Mouse (Mus musculus) hindlimb bud, embryonic 11.5 days (tissue): Measurements from ENCODE around the gene Tspear.

ENCODE experiments used
- DNase-seq: peaks from one replicate; pipeline ENCODE4 v3.0.0-alpha.2; 2012; ENCODE audit warnings: low read depth, low spot score; ENCODE audit errors: extremely low spot score

Gene Tspear

DNA sequence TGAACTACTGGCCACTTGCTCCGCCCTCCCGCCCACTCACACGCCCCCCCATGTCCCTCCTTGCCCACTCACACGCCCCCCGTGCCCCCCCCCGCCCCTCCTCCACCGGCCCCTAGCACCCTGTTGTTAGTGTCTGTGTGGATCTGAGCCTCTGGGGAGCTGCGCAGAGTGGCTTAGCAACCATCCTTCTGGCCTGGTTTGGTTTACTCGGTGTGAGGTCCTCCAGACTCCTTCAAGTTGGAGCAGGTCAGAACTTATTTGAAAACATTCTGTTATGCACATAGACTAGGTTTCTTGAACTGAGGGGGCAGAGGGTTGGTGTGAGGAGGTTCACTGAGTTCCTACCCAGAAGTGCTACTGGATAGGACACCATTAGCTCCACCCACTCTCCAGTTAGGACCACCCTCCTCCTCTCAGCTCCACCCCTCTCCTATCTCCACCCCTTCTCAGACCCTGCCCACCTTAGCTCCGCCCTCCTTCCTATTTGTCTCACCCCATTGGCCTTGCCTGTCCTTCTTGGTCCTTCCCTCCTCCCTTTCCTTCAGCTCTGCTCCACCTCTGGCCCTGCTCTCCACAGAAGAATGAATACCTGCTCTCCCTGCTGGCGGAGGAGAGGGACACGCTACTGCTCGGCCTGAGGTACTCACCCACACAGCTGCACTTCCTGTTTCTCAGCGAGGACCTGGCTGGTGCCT is 177.8 kb downstream of the Tspear start:
- peak; percentile 18 for DNase-seq

DNA sequence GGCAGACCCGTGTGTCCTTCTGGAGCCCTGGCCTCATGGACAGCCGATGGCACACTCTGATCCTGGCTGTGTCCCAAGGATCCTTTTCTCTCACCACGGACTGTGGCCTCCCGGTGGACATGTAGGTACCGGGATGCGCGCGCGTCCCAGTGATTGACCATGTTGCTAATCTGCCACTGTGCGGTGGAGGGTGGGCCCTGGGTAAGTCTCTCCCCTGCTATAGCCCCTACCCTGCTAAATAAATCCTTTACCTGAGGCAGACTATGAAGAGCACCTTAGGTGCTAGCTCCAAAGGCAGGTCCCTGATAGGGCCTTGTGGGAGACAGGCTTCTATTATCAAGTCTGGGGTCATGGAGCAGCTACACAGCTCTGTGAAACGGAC is 178.4 kb downstream of the Tspear start:
- no peak for DNase-seq

DNA sequence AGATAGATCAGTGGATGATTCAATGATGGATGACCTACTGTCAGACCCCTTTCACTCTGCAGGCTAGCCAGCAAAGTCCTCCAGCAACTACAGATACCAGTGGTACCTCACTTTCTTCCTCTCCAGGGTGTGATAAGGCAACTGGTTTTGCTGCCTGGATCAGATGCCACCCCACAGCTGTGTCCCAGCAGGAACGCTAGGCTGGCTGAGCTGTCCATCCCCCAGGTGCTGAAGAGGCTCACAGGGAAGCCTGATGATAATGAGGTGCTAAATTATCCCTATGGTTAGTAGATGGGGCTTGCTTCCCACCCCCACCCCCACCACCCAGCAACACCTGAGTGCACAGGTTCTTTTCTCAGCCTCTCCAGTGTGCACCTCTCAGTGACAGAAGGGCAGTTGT is 181.2 kb downstream of the Tspear start:
- DNase-seq = no peak

DNA sequence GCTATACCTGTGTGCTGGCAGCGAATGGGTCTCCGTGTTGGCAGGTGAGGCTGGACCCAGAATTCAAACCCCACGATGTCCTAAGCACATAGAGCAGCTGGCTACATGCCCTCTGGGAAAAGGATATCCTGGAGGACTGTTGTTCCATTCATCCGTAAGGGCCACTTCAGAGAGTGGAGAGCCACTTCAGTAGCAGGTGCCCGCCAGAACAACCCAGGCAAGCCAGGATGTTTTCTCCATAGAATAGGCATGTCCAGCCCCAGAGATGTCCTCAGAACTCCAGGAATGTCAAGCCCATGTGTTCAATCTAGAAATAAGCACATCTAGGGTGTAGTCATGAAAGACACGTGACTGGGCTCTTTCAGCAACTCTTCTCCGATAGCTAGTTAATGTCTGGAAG is 183.3 kb downstream of the Tspear start:
- DNase-seq = no peak

DNA sequence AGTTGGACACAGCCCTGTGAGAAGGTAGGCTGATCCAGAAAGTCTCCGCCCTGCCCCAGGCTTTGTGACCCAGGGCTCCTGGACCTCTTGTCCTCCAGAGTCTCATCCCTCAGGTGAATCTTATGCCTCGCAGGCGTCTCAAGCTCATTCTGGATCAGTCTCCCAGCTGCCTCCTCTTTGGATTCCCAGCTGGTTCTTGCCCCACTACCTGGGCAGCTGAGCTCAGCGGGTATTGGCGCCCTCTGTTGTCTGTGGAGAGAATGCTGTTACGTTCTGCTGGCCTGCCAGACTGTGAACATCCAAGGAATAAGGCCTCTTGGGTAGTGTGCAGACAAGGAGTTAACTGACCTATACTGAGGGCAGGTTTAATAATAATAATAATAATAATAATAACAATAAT is 192.6 kb downstream of the Tspear start:
- no peak for DNase-seq

DNA sequence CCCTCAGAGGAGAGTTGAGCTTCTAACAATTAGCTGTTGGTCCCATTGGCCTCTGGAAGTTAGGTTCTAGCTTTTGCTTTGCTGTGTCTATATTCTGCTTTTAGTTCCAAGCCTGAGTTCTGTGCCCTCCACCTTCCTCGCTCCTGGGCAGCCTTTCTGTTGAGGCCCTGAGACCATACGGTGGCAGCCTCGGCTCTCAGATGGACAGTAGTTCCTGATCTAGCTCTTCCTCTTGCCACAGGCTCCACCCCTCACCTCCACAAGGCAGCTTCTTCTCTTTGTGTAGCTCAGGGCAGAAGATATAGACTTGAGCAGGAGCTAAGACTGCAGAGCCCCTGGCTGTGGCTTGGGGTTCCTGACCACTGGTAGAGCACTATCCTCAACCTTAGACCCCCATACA is 193.9 kb downstream of the Tspear start:
- DNase-seq = no peak

DNA sequence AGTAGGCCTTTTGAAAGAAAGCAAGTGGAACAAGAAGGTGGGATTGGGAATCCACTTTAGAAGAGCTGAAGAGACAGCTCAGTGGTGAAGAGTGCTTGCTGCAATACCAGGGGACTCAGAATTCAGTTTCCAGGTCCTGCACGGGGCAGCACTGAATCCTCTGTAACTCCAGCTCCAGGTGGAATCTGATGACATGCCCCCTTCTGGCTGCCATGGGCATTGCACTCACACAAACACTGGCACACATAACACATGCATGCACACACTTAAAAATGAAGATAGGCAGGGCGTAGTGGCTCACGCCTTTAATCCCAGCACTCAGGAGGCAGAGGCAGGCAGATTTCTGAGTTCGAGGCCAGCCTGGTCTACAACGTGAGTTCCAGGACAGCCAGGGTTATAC is 196.2 kb downstream of the Tspear start:
- DNase-seq = no peak

DNA sequence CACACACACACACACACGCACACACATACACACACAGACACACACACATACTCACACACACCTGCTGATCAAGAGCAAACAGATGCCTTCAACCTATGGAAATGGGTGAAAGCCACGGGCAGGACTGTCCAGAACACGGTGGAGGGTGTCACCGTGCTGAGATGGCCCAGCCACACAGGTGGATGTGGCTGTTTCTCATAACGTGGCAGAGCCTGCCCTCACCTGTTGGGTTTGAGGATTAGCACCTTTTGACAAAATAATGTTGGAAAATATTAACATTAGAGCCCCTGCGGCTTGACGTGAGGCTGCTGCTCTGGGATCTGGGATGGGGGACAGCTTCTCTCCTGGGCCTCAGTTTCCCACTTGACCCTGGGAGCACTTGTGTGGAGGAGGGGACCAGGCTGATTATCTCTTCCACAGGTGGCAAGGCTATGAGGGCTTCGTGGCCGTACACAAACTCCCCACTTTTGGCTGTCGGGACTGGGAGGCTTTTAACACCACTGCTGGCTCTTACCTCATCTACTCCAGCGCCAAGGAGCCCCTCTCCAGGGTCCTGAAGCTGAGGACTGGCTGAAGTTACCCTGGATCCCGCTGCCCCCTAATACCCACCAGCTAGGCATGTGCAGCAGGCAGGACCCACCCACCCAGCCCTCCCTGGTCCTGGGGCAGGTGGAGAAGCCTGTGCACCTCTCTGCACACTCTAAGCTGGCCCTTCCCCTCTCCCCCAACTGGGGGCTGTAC is 199.8 kb downstream of the Tspear start:
- no peak for DNase-seq

DNA sequence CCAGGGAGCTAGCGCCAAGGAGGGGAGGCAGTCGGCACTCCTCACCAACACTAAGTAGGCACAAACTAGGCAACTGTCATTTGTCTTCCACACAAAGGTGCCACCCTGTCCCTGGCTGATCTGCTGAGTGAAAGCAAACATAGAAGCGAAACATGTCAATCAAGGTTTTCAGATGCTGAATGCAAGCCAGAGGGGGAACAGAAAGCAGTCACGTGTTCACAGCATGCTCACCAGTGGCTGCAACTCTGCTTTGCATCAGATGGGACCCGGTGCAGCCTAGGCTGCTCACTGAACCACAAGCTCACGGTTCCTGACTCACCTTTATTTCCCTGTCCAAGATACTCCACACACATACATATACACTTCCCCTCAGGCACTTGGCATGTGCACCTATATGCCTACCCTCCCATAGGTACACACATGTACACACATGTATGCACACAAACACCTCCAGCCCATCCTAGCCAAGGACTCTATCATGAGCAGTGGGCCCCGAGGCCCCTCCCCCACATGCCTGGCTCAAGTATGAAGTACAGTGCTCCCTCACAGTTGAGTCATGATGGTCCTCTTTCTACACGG is 204.7 kb downstream of the Tspear start:
- DNase-seq = no peak

DNA sequence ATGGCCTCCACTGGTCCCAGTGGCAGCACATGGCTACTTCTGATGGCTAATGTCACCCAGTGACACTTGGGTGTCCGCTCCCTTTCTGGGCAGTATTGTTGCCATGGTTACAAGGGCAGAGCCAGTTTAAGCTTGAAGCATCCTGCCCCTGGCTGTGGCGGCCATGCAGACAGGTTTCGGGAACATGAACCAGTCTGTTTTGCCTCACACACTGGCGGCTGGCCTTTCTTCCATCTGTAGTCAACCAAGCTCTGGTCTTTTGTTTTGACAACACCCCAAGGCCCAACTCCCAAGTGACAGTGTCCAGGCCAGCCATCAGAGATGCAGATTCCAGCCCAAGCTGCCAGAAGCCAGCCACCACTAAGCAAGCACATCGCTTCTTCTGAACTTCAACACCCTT is 209.2 kb downstream of the Tspear start:
- no peak for DNase-seq

DNA sequence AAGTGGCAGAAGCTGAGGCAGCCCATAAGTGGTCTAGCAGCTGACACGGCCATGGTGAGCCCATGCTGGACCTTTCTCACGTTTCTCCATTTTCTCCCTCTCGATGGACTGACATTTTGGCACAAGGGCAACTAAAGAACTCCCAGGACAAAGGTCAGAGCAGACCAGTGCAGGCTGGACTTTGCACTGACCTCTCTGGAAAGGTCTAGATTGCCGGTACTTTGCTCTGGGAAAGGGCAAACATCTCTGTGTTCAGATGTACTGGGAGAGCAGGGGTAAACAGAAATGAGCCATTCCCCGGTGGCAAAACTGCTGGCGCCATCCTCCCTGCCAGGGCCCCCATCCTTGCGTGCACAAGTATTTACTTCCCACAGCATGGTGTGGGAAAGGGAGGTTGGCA is 213.8 kb downstream of the Tspear start:
- no peak for DNase-seq

DNA sequence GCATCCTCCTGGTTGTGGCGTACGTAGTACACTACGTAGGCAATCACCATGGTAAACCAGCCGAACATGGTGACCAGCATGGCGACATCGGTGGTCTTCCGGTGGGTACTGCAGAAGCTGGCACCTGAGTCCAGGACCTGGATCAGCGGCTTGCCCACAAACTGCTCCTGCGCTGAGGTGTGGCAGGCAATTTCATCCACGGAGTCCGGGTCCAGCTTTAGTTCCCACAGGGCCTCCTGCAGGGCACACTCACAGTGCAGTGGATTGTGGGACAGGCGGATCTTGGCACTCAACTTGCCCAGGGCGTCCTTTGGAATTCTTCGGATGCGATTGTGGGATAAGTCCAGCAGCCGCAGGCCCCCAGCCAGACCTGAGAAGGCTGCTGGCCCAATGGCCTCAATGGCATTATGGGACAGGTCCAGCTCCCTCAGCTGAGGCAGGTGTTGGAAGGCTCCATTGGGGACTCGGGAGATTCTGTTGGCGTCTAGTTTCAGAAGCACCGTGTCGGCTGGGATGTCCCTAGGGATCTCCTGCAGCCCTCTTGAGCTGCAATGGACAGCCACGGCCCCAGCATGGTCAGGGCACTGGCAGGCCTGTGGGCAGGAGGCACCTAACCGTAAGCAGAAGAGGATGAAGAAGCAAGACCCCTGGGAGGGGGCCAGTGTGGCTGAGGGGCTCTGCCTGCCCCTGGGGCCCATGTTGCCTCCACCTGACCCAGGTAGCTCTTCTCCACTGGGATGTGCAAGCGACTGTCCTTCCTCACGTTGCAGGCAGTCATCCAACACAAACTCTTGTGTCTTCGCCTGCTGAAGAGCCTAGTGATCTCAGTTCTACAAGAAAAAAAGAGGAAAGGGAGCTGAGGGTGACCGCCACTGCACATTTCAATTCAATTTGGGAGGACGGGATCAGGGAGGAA is 214.8 kb downstream of the Tspear start:
- no peak for DNase-seq

DNA sequence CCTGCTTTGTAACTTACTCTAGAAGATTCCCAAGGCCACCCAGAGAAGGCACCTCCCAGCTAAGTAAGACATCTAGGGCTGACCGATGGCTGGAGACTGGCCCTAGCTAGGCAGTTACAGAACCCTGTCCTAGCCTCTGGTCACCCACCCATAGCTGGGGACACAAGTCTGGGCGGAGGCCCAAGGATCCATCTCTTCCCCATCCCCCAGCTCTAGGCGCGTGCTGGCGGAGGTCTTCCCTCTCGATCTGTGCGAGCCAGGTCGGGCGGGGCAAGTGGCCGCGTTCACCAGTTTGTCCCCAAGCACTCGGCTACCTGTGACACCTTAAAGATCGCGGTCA is 215.5 kb downstream of the Tspear start:
- no peak for DNase-seq

DNA sequence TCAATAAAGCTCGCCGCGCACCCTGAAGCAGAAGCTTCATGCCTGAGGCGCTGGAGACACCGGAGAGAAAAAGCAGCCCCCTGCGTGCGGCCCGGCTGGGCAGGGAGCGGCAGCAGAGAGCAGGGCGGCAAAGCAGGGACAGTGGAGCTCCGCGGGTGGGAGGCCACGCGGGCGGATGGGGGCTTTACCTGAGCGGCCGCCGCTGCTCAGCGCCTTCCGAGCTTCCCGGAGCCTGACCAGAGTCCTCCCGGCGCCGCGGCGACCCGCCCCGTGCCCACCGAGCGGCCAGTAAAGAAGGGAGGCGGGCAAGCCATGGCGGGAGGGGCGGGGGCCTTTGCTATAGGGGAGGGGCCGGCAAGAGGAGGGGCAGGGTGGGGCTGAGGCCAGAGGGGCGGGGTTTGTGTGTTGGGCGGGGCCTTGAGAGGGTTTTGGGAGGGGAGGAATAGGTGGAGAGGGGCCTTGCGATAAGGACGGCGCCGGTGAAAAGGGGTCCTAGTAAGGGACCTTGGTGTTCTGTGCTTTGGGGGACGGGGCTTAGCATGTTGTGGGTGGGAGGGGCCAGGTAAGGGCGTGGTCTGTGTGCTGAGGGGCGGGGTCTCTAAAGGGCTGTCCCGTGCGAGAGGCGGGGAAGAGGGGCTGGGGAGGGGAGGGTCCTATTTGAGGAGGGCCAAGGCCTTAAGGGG is 216.0 kb downstream of the Tspear start, which contains the start of gene Lrrc3:
Gene Lrrc3, minus strand, starts transcription at position 326 of the 683 bp plus-strand sequence.
- no peak for DNase-seq

DNA sequence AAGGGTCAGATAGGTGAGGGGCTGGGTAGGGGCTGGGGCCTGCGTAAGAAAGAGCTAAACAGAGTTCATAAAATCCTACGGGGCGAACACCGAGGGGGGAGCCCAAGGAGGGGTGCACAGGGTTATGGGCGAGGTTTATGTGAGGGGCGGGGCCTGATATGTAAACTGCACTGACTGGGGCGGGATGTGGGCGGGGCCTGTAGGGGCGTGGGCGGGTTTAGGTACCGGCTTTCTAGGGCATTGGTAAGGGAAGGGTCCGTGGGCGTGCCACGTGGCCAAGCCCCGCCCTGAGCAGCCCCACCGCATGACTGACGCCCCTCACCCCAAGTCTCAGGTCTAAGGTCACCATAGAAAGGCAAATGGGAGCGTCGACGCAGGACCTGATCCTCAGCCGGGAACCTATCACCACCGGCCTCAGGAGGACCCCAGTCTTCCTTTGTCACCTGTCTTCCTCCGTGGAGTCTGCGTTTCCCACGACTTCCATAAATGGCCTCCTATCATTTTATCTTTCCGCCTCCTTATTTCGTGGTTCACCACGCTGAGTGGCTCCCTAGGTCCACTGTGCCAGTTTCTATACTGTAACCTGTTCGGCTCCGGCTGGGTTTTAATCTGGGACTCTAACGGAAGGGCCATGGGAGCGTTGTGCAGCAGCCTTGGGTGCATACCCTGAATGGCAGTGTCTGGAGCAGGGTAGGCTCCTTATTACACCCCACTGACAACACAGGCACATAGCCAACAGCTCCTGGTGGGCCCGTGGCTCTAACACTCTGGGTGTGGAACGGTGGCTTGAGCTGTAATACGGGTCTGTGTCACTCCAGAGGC is 216.7 kb downstream of the Tspear start:
- DNase-seq = no peak

DNA sequence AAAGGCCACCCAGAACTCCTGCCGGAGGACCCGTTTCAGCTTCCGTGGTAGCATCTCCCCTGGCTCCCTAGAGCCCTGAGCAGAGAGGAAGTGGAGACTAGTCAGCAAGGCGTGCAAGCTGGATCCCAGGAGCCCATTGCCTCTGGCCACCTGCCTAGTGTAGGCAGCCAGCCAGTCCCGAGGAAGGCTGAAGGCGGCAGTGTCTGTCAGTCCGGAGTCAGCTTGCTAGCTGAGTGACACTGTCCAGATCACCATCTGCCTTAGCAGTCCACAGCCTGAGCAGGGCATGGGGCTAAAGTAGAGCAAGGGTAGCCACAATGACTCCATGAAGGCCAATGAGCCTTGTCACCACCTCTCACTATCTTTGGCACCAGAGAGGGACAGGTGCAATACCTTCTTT is 226.2 kb downstream of the Tspear start:
- DNase-seq = no peak

DNA sequence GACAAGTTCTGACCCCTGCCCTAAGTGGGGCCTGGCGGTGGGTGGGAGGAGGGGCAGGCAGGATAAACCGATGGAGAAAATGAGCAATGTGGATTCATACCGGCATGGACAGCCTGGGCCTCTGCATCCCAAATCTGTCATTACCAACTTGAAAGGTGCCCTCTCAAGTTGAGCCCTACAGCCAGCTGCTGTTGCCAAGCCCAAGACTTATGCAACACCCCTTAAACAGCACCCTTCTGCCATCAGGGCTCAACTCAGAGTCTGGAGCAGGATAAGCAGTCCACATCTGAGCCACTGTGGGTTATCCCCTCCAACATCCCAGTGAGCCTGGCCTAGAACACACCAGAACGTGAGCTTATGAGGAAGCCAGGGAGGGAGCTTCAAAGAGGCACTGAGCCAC is 226.9 kb downstream of the Tspear start:
- DNase-seq = no peak

DNA sequence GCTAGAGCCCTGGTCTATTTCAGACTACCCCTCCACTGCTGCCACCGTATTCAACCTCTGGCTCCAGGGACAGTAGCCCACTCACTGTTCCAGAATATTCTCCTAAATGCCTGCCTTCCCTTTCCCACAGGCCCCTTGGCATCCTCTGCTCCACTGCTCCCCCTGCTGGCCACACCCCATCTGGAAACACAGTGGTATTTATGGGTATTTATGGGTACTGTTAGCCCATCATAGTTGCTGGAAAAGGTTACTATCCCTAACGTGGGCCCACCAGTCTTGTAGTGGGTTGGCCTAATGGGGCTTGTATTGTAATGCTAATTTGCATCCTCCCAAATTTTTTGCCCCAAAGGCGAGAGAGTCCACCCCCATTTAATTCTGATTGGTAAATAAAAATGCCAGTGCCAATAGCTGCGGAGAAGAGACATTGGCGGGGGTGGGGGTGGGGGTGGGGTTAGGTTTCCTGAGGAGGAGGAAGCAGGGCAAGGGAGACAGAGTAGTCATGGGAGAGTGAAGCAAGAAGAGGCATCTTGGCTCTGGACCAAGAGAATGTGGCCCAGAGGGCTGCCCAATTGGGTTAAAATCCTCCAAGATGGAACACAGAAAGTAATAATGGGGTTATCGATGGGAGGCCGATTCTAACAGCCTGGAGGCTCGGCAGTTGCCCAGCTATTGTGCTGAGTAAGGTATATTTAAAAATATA is 230.4 kb downstream of the Tspear start:
- DNase-seq = no peak

DNA sequence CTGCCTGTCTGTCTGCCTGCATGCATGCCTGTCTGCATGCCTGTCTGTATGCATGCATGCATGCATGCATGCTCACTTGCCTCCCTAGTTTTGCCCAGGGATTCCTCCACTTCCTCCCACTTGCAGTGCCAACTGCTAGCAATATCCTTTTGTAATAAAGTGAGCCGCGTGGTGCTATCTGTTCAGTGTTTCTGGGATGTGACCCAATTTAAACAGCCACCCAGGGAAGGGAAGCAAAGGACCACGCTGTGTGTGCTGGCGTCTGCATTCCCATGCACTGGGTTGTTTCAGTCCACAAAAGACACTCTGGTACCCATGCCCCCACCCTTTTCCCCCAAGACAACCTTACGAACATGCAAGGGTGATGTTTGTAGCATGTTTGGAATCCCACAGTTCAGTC is 234.6 kb downstream of the Tspear start:
- DNase-seq = no peak
